Mouse (Mus musculus): ENCODE measurements around the gene Gm10352.
"Not testable (repeated sequence)": the region's sequence is repeated elsewhere in the genome, so short reads cannot be mapped to it uniquely, and the experiment has no call there.

Gene Gm10352

DNA sequence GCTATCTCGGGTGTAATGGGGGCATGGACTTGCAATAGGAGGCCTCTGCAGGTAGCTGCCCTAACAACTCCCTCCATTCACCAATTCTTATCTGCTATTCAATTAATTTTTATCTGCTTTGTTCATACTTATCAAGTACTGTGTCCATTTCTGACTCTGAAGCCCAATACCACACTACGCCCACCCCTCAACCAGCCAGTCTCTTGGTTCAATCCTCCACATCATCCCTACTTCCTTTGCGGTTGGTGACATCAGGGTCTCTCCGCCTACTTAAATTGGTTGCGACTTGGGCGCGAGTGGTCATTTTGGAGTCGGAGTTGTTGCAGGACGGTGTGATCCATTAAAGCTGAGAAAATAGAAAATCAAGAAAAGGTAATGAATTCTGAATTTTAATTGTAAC is at the start of gene Gm10352:
Gm10352 (plus strand) TSS at position 301 of the 400 bp plus-strand sequence.
- DNase-seq (ENCODE audit: low read depth) = not testable (repeated sequence)

DNA sequence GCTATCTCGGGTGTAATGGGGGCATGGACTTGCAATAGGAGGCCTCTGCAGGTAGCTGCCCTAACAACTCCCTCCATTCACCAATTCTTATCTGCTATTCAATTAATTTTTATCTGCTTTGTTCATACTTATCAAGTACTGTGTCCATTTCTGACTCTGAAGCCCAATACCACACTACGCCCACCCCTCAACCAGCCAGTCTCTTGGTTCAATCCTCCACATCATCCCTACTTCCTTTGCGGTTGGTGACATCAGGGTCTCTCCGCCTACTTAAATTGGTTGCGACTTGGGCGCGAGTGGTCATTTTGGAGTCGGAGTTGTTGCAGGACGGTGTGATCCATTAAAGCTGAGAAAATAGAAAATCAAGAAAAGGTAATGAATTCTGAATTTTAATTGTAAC is 31.5 kb downstream of the Gm10352 start, which contains the start of gene Gm29289:
Gm29289 (plus strand) TSS at position 301 of the 400 bp plus-strand sequence.
- not testable (repeated sequence) for DNase-seq (ENCODE audit: low read depth)

Measured in 416B (cell line).